Mouse (Mus musculus) CH12F3 (cell line): Measurements from ENCODE around the gene Ndufc2.

Source experiments
- in situ Hi-C: fragments of 300-500 bp; cut with MboI; formaldehyde crosslinking; loops from 2 replicates; pipeline ENCODE4 v1.14.3; 2020; ENCODE audit warnings: low sequenced_read_pairs

The Ndufc2 gene

DNA sequence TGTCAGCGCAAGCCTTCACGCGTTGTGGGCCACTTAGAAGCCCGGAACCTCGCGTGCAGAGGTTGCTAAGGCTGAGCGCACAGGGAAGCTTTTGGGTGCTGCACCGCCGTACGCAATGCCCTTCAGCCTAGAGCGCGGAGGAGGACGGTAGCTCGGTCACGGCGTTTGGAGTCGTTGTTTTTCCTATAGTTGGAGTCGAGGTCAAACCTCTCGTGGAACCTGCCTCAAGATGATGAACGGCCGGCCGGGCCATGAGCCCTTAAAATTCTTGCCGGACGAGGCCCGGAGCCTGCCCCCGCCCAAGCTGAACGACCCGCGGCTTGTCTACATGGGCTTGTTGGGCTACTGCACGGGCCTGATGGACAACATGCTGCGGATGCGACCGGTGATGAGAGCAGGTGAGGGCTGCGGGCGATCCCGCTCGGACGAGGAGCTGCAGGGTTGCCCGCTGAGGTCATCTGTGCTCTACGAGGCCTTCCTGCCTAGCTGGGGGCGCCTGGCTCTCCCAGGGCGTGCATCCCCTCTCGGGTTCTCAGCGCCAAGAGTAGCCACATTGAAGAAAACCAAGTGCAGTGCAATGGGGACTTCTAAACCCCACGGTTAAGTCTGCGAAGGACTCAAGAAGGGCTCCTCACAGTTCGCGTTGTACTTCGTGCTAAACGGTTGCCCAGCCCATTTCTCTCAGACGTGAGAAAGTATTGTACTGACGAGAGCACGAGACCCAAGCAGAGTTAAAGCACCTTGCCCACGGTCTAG lies at the start of gene Ndufc2:
Gene Ndufc2, plus strand, starts transcription at position 44 of the 756 bp plus-strand sequence.
- in situ Hi-C loops = no loop called here

GRCm38 (mm10) chr7:97350891-97351290 lies 48.9 kb upstream of the Ndufc2 start:
- in situ Hi-C loops = no loop called here

DNA sequence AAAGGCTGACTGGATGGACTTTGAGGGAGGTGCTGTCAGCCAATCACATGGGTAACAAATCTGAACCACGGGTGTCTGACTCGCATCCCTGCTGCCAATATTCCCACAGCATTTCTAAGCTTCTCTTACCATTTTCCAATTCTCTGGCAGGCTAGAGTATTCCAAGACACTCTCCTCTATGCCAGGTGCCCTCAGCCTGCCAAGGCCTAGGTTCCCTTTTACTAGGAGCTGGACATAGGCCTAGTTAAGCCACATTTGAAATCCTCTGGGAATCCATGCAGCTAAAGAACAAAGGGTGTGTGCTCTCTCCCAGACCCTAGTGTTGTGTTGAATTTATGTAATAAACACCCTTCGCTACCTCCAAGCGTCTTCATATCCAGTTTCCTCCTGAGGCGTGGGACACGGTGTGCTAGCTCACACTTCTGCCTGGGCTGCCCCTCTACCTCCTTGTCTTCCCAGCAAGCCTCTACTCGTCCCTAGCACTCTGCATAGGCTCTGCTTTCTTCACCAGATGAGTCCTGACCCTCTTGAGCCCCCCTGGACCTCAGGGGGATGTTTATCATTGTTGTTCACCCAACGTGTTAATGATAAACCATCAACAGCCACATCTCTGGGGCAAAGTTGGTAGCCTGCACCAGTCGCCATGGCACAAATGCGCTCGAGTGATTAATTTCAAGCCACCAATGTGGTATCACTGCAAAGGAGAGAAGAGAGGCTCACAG lies 47.9 kb upstream of the Ndufc2 start:
- in situ Hi-C loops = no loop called here

- in situ Hi-C loops = no loop called here
Measured at GRCm38 (mm10) chr7:97353356-97353755, 46.4 kb upstream of the Ndufc2 start.

DNA sequence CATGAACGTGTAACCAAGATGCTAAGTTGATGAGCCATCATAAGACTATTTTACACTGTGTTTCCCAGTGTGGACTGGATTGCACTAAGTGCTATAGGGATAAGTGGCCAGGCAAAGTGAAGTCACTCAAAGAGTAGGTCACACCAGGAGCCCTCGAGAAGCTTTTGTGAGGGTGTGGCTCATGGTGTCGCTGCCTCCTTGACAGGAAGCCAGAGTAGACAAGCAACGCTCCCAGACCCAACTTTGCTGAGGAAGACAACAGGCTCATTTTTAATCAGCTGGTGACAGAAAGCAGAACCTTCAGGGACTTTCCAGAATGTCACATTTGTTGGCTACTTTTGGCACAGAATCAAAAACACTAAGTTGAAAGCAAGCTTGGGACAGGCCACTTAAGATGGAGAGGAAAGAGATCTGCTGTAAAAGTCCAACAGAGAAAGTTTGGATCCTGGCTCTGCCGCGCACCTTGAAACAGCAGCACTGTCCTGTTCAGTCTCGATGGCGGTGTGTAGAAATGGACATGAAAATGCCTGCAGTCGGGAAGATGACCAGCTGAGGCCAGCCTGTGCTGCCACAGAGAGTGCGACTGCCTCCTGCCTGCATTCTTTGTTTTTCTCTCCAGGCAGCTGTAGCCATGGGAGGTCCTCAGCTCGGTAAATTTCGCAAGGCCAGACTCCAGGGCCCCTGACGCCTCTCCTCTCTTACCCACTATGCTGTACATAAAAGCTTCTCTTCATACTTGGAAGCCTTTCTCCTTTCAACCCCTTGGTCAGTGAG lies 44.5 kb upstream of the Ndufc2 start:
- in situ Hi-C loops = no loop called here

DNA sequence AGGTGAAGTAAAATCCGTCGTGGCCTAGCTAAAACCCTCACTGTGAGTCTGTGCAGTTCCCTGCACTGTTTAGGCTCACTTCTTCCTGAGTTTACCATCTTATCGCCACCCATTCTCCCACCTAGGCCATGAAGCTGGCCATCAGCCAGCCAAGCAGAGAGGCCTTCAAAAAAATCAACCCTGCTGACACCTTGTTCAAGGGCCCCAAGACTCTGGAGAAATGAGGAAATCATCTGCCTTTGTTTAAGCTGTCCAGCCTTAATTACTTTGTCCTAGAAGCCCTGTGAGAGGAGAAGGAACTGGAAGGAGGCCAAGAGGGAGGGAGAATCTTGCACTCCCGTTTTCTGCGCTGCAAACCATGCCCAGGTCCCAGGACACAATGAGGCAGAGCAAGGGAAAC lies 43.5 kb upstream of the Ndufc2 start:
- in situ Hi-C loops = no loop called here

- in situ Hi-C loops = no loop called here
Measured at GRCm38 (mm10) chr7:97356875-97357276, 42.9 kb upstream of the Ndufc2 start.

DNA sequence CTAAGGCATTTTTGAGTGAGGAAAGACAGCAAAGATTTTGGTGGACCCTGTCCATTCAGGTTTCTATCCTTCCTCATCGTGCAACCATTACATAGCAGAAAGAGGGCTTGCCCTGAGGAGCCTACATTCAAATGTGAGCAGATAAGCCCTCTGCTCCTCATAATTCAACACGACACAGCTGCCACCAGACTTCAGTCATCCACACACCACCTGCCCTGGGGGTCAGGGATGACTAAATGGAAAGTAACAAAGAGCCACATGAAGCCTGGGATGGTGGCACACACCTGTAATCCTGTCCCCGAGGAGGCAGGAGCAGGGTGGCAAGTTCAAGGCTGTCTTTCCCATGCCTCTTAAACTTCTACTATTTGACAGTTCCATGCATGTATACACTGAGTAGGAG lies 42.0 kb upstream of the Ndufc2 start:
- in situ Hi-C loops = no loop called here

- in situ Hi-C loops = no loop called here
Measured at GRCm38 (mm10) chr7:97358347-97358746, 41.5 kb upstream of the Ndufc2 start.

DNA sequence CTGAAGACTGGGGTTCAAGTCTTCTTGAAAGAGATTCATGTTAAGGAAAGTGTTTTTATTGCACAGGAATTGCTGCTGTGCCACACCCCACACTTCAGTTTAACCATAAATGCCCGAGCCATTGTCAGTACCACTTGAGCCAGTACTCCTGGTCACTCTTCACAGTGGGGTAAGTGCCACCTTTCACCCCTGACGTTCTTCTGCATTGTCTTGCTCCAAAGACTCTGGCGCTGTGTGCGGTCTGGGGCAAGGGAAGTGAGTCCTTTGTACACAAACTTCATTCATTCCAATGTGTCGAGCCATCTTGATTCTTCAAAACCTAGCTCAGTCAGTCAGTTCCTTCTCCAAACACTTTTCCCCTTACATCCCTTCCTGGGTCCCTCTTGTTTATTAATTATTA lies 39.6 kb upstream of the Ndufc2 start:
- in situ Hi-C loops = no loop called here

DNA sequence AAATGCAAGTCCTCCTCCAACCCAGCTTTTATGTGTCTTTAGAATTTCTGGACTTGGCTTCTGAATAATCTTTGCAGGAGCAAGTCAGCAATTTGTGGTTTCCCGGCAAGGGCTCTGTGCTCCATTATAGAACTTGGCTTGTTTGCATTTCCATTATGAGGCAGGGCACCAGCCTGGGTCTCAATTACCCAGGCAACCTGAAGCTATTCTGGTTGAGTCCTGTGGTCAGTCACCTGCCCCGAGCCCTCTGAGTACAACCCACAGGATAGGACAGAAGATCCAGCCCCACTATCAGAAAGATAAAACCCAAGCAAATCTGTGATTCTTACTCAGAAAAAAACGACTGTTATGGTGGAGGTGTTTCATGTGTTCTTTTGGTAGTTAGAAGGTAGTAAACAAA lies 38.8 kb upstream of the Ndufc2 start:
- in situ Hi-C loops = no loop called here

- in situ Hi-C loops = no loop called here
Measured at GRCm38 (mm10) chr7:97361467-97361866, 38.3 kb upstream of the Ndufc2 start.

DNA sequence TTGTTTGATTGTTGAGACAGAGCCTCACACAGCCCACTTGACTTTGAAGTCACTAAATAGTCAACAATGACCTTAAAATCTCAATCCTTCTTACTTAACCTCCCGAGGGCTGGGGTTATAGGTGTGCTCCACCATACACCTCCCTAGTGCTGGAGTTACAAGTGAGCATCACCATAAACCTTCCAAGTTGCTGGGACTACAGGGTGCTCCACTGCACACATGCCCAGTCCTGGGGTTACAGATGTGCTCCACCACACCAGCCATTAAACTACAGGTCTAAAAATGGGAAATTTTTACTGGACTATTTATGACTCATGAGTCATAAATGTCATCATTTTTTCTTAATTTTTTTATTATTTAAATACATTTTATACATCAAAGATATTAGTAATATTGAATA lies 33.9 kb upstream of the Ndufc2 start:
- in situ Hi-C loops = no loop called here

DNA sequence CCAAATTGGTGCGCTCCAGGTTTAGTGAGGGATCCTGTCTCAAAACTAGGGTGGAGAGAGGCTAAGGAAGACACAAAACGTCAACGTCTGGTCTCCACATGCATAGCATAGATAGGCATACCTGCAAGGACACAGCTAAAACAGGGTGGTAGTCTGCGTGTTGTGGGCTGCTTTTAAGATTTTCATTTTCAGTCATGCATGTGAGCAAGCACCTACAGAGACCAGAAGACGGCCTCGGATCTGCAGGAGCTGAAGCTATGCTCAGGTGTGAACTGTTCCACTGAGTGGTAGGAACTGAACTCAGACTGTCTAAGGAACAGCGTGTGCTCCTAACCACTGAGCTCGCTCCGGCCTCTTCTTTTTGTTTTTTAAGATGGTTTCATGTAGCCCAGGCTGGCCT lies 24.7 kb upstream of the Ndufc2 start:
- in situ Hi-C loops = no loop called here

DNA sequence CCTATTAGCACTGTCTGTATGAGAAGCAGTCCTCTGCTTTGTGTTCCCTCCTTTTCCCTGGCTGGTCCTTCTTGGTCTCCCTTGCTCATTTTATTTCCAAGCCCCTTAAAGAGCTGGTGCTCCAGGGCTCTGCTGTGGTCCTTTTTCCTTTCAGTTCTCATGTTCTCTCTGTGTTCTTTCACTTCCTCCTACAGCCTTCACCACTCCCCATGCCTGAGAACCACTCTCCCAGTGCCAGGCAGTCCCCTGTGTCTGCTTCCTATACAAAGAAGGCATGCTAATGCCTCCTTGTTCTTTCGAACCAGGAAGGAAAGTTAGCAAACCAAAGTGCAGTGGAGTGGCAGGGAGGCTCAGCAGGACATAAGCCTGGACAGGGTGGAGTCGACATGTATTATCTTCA lies 23.9 kb upstream of the Ndufc2 start:
- in situ Hi-C loops = no loop called here

GRCm38 (mm10) chr7:97379304-97379703 lies 20.5 kb upstream of the Ndufc2 start:
- in situ Hi-C loops = no loop called here

DNA sequence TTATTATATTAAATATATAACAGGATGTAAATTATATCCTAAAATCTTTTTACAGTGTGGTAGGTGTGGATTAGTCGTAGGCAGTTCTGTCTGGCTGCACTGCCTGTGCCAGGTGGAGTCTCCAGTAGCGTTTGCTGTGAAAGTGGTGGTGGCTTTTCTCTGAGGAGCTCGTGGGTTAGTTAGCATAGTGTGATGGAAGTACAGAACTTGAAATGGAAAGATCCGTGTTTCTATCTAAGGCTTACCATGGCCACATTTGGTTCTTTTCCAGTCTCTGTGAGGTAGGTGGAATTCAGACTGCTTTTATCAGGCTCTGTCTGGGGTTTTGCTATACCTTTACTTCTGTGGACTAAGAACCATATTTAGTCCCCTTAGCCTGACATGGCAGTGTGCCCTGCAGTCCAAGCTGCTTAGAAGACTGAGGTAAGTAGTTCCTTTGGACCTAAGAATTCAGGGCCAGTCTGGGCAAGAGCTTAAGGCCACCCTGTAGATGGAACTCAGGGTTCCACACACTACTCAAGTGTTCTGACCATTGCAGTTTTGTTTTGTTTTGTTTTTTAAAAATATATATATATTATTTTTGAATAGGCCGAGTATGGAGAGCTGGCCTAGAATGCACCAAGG lies 19.2 kb upstream of the Ndufc2 start:
- in situ Hi-C loops = no loop called here

DNA sequence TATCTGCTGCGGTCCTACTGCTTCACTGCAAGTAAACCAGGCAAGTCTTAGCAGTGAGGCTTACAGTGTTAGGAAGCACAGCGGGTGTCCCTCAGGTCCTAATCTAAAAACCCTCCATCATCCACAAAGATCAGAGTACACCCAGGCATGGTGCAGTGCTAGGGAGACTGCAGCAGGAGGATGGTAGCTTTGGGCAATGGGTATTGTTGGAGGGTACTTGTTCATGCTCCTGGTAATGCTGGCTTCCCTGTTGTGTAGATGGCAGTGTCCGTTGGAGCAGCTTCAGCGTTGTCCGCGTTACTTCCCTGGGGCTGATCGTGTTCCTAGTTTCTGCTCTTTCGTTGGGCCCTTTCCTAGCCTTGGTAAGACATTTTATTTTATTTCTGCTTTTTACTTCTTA lies 17.1 kb upstream of the Ndufc2 start:
- in situ Hi-C loops = no loop called here

DNA sequence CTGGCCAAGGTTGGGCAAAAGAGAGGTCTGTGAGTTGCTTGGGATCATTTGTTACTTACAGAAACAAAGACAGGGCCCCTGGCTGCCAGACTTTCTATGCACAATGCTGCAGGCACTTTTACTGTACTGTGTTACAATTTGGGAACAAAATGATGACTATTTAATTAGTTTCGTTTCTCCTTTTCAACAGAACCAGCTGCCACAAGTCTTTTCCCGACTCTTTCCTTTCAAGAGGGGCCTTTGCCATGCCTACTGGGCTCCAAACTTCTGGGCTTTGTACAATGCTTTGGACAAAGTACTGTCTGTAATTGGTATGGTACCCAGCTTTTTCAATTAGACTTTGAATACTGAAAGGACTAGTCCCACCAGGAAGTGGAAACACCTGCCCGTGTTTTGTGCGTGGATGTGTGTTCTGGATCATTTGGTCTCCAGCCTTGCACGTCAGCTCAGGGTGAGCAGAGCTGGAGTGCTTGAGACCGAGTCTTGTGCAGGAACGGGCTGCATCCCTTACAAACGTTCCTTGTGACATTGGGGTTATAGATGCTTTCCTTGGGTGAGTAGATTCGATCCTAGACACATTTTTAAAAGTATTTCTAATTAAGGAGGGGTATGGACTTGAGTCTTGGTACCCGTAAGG lies 16.2 kb upstream of the Ndufc2 start:
- in situ Hi-C loops = no loop called here

DNA sequence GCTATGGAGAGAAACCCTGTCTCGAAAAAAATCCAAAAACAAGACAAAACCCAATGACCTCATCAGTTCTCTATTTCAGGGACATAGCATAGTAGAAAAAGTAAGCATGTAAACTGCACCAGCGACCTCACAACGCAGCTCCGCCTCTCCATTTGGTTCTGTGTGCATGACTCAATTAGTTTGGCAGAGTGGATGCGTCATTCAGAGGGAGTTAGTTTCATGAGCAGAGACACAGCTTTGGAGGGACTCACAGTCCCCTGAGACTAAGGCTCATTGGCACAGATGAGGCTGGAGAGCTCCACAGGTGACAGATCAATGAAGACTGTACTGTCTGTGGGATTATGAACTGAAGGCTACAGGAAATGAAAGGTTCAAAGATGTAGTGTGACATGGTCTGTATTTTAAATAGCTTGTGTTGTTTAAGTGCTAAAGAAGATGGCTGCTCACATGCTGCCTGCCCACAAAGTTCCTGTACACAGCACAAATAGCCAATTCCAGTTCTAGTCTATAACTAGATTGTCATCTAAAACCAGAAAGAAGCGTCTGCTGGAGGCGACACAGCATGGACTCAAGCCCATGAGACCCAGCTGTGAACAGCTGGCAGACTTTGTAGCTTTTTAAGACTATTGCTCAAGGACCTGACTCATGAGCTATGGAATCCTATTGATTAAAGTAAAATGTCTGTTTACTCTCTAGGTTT lies 13.5 kb upstream of the Ndufc2 start:
- in situ Hi-C loops = no loop called here
